In the genomic region with DNA sequence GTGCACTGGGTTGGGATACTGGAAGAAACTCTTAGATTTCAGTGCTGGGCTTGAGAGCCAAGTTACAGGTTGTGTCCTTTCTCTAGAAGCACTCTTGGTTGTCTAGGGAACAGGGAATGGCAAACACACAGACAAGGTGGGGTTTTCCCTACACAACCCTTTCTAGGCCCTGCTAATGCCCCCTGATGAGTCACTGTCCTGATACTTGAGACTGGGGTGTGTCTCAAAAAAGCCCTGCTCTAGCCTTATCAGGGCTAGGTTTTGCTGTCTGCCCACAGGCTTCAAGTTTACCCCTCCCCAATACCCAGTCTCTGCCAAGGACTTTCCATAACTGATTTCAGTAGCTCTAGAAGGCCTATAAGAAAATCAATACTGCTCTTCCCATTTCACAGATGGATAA, we compare ENCODE assay signal across 16 mouse cellular contexts.
DNase-seq lines count a peak whose midpoint lies in the region; ATAC-seq and TF ChIP-seq lines count a peak whose summit lies in the region.
"Had no signal": no experiment of that assay in that cellular context is flagged by ENCODE, and none has a peak within 500 bp of the region (broad histone marks: within the 10 kb centered on the region; RNA-seq: fewer than 3 reads in every experiment).

No protein-coding gene starts in this region.

- intact Hi-C loops in left cerebral cortex, postnatal 4 days (cut with DNase I): no loop called here

- H3K27ac ChIP-seq in lung, postnatal 0 days (ENCODE audit: low read length): no peak overlapping the region
- H3K27ac ChIP-seq: forebrain, embryonic 15.5 days; heart, adult 2 months; left cerebral cortex, adult 2 months; stomach, embryonic 15.5 days had no signal

- peak; percentile 71 for ATAC-seq in lung, postnatal 0 days
- ATAC-seq in megakaryocyte progenitor cell, adult 5-6 weeks (replicated peaks; ENCODE audit: poor library complexity): peak; percentile 20; the same call in 1 of the 2 replicates
- ATAC-seq: forebrain, embryonic 15.5 days; hindbrain, embryonic 16.5 days had no signal

- no peak for TF ChIP-seq EP300 in lung, postnatal 0 days (IDR thresholded peaks at IDR 0.05)

- H3K4me1 ChIP-seq in lung, postnatal 0 days (ENCODE audit: insufficient read depth, low read depth, low read length): peaks cover 5% of the 10 kb centered on the region; the same call in 1 of the 2 replicates
- H3K4me1 ChIP-seq: forebrain, embryonic 15.5 days; stomach, embryonic 15.5 days had no signal

- no peaks in the 10 kb centered on the region for H3K9me3 ChIP-seq in lung, postnatal 0 days (ENCODE audit: low read length)
- H3K9me3 ChIP-seq: forebrain, embryonic 15.5 days; stomach, embryonic 15.5 days had no signal

- H3K36me3 ChIP-seq in lung, postnatal 0 days (ENCODE audit: insufficient read depth, low read length): no peaks in the 10 kb centered on the region
- H3K36me3 ChIP-seq: forebrain, embryonic 15.5 days; stomach, embryonic 15.5 days had no signal

- peak; percentile 63 for DNase-seq in lung, postnatal 0 days (ENCODE audit: low spot score)
- no peak for DNase-seq in lung, postnatal 4 days
- DNase-seq in NIH3T3 (ENCODE audit: low read depth): peak; percentile 69
- DNase-seq in gastrocnemius, adult 8-10 months (ENCODE audit: low spot score in 2 of 2): no peak
- DNase-seq in left cerebral cortex, postnatal 4 days: no peak
- no peak for DNase-seq in c-Kit-positive CD71-positive TER-119-positive erythroid progenitor cells, embryonic 14.5 days (ENCODE audit: low spot score)
- DNase-seq: adrenal gland, postnatal 14 days; cerebellum, adult 9-11 months; heart, adult 2 months; heart, postnatal 36 days; kidney, adult 9 months had no signal

- TF ChIP-seq CTCF in lung, postnatal 0 days (IDR thresholded peaks at IDR 0.05): no peak

- no peak overlapping the region for H3K4me2 ChIP-seq in lung, postnatal 0 days (replicated peaks; ENCODE audit: low read depth, low read length)
- H3K4me2 ChIP-seq: forebrain, embryonic 15.5 days; stomach, embryonic 15.5 days had no signal

- H3K9ac ChIP-seq in lung, postnatal 0 days (replicated peaks; ENCODE audit: low read depth): no peak overlapping the region
- H3K9ac ChIP-seq: forebrain, embryonic 15.5 days; stomach, embryonic 15.5 days had no signal

- H3K27me3 ChIP-seq in lung, postnatal 0 days (replicated peaks; ENCODE audit: insufficient read depth, low read length): no peaks in the 10 kb centered on the region
- H3K27me3 ChIP-seq: forebrain, embryonic 15.5 days; stomach, embryonic 15.5 days had no signal

- H3K4me3 ChIP-seq in lung, postnatal 0 days (ENCODE audit: low read depth, low read length): no peak overlapping the region
- H3K4me3 ChIP-seq: forebrain, embryonic 15.5 days; heart, adult 2 months; left cerebral cortex, adult 2 months; stomach, embryonic 15.5 days had no signal

Comparison
In these comparisons a context has a peak if more than half of its experiments do, and no peak if none do; other contexts are left out.
1. DNase-seq: peak in lung, postnatal 0 days (single experiment) and NIH3T3 (single experiment); none in lung, postnatal 4 days (0 of 2), gastrocnemius, adult 8-10 months (0 of 2), left cerebral cortex, postnatal 4 days (single experiment) and c-Kit-positive CD71-positive TER-119-positive erythroid progenitor cells, embryonic 14.5 days (single experiment).